Mouse (Mus musculus) forebrain, embryonic 15.5 days (tissue): ENCODE measurements around the gene Phykpl. TPM values are rescaled to one million over a fixed set of nuclear protein-coding genes. Genes with fewer than 3 reads are reported as not detected.

ENCODE experiments used
- ATAC-seq: fragments of 200-750 bp; cut with Nextera tagmentation; replicated peaks from 2 replicates; pipeline ENCODE4 v1.8.0; 2017; ENCODE audit warnings: mild to moderate bottlenecking, moderate TSS enrichment, moderate library complexity
- H3K27ac ChIP-seq: fragments of 300-500 bp; sonication (generic); replicated peaks from 2 replicates; pipeline ENCODE4 v1.5.1; 2015; ENCODE audit warnings: mild to moderate bottlenecking, inconsistent platforms
- H3K27me3 ChIP-seq: fragments of 300-500 bp; sonication (generic); 2 replicates; pipeline ENCODE4 v1.6.1; 2015; ENCODE audit warnings: inconsistent platforms
- H3K36me3 ChIP-seq: fragments of 300-500 bp; sonication (generic); 2 replicates; pipeline ENCODE4 v1.6.1; 2015; ENCODE audit warnings: mild to moderate bottlenecking, inconsistent platforms
- H3K4me1 ChIP-seq: fragments of 300-500 bp; sonication (generic); 2 replicates; pipeline ENCODE4 v1.6.1; 2015; ENCODE audit warnings: inconsistent platforms
- H3K4me2 ChIP-seq: fragments of 300-500 bp; sonication (generic); replicated peaks from 2 replicates; pipeline ENCODE4 v1.6.1; 2015; ENCODE audit warnings: mild to moderate bottlenecking, inconsistent platforms
- H3K4me3 ChIP-seq: fragments of 300-500 bp; sonication (generic); 2 replicates; pipeline ENCODE4 v1.5.1; 2015; ENCODE audit warnings: mild to moderate bottlenecking, inconsistent platforms
- H3K9ac ChIP-seq: fragments of 300-500 bp; sonication (generic); replicated peaks from 2 replicates; pipeline ENCODE4 v1.6.1; 2015; ENCODE audit warnings: mild to moderate bottlenecking, inconsistent platforms
- H3K9me3 ChIP-seq: fragments of 300-500 bp; sonication (generic); 2 replicates; pipeline ENCODE4 v1.6.1; 2016; ENCODE audit warnings: inconsistent platforms
- WGBS: fragments of 180-500 bp; shearing (Covaris S2); methylation state at CpG from one replicate; pipeline ENCODE4 v1.1.7; 2015; ENCODE audit warnings: mixed read lengths; 5-methylcytosine and 5-hydroxymethylcytosine counted together
- polyA plus RNA-seq: library from polyadenylated mRNA; unstranded; fragments of >200 nt; fragmentation: Nextera tagmentation; extraction: Ambion mirVana; gene quantifications from 2 replicates; pipeline ENCODE4 v1.2.1, GENCODE M21; 2015

The Phykpl gene
- polyA plus RNA-seq, 1 experiment from 2014 or later, result 12.6 TPM

- H3K27ac ChIP-seq, result no peak overlapping the region
- no peaks in the 10 kb centered on the region for H3K9me3 ChIP-seq
- H3K4me2 ChIP-seq, result no peak overlapping the region
- H3K4me3 ChIP-seq, result no peak overlapping the region
- H3K36me3 ChIP-seq, result no peaks in the 10 kb centered on the region
- no peak overlapping the region for H3K9ac ChIP-seq
- no peaks in the 10 kb centered on the region for H3K4me1 ChIP-seq
- 81% methylated on average over 1 of the region's 1 CpGs for WGBS
- H3K27me3 ChIP-seq, result no peaks in the 10 kb centered on the region
- ATAC-seq, result no peak
Measured at GRCm38 (mm10) chr11:51563276-51563675, 21.3 kb upstream of the Phykpl start.

- Histone ChIP-seq H3K4me2 (no peak overlapping the region), H3K27ac (no peak overlapping the region), H3K9me3 (no peaks in the 10 kb centered on the region), H3K9ac (no peak overlapping the region), H3K4me3 (no peak overlapping the region), H3K36me3 (no peaks in the 10 kb centered on the region), H3K27me3 (no peaks in the 10 kb centered on the region), H3K4me1 (no peaks in the 10 kb centered on the region)
- 31% methylated on average over 3 of the region's 3 CpGs for WGBS
- no peak for ATAC-seq
Measured at GRCm38 (mm10) chr11:51565062-51565461, 19.5 kb upstream of the Phykpl start.

- Histone ChIP-seq H3K4me1 (no peaks in the 10 kb centered on the region), H3K9me3 (no peaks in the 10 kb centered on the region), H3K27ac (no peak overlapping the region), H3K4me2 (no peak overlapping the region), H3K9ac (no peak overlapping the region), H3K36me3 (no peaks in the 10 kb centered on the region), H3K4me3 (no peak overlapping the region), H3K27me3 (no peaks in the 10 kb centered on the region)
- ATAC-seq, result no peak
- WGBS, result 90% methylated on average over 6 of the region's 6 CpGs
Measured at GRCm38 (mm10) chr11:51565951-51566350, 18.6 kb upstream of the Phykpl start.

- Histone ChIP-seq H3K9ac (no peak overlapping the region), H3K4me2 (no peak overlapping the region), H3K4me1 (no peaks in the 10 kb centered on the region), H3K9me3 (no peaks in the 10 kb centered on the region), H3K4me3 (no peak overlapping the region), H3K36me3 (no peaks in the 10 kb centered on the region), H3K27ac (no peak overlapping the region), H3K27me3 (no peaks in the 10 kb centered on the region)
- WGBS, result 87% methylated on average over 4 of the region's 4 CpGs
- no peak for ATAC-seq
Measured at GRCm38 (mm10) chr11:51568801-51569200, 15.8 kb upstream of the Phykpl start.

- H3K27me3 ChIP-seq, result no peaks in the 10 kb centered on the region
- H3K9me3 ChIP-seq, result no peaks in the 10 kb centered on the region
- H3K4me1 ChIP-seq, result peaks cover 9% of the 10 kb centered on the region; the same call in 1 of the 2 replicates
- ATAC-seq, result no peak
- H3K4me2 ChIP-seq, result no peak overlapping the region
- H3K36me3 ChIP-seq, result no peaks in the 10 kb centered on the region
- peak overlapping the region; percentile 3; the same call in 1 of the 2 replicates for H3K27ac ChIP-seq
- H3K9ac ChIP-seq, result no peak overlapping the region
- WGBS, result 59% methylated on average over 4 of the region's 4 CpGs
- no peak overlapping the region for H3K4me3 ChIP-seq
Measured at GRCm38 (mm10) chr11:51576454-51576853, 8.1 kb upstream of the Phykpl start.

GRCm38 (mm10) chr11:51577587-51577986 is 7.0 kb upstream of the Phykpl start:
- no peak overlapping the region for H3K4me2 ChIP-seq
- WGBS, result 86% methylated on average over 7 of the region's 7 CpGs
- H3K9me3 ChIP-seq, result no peaks in the 10 kb centered on the region
- H3K9ac ChIP-seq, result no peak overlapping the region
- peaks cover 9% of the 10 kb centered on the region; the same call in 1 of the 2 replicates for H3K4me1 ChIP-seq
- no peak overlapping the region for H3K4me3 ChIP-seq
- H3K36me3 ChIP-seq, result no peaks in the 10 kb centered on the region
- H3K27me3 ChIP-seq, result no peaks in the 10 kb centered on the region
- no peak overlapping the region for H3K27ac ChIP-seq
- no peak for ATAC-seq

GRCm38 (mm10) chr11:51579024-51579423 is 5.5 kb upstream of the Phykpl start:
- H3K4me1 ChIP-seq, result peaks cover 17% of the 10 kb centered on the region
- H3K4me2 ChIP-seq, result no peak overlapping the region
- 55% methylated on average over 4 of the region's 4 CpGs for WGBS
- no peak for ATAC-seq
- H3K27me3 ChIP-seq, result no peaks in the 10 kb centered on the region
- H3K36me3 ChIP-seq, result no peaks in the 10 kb centered on the region
- H3K9me3 ChIP-seq, result no peaks in the 10 kb centered on the region
- H3K27ac ChIP-seq, result no peak overlapping the region
- H3K4me3 ChIP-seq, result no peak overlapping the region
- no peak overlapping the region for H3K9ac ChIP-seq

GRCm38 (mm10) chr11:51582713-51583112 is 1.8 kb upstream of the Phykpl start:
- Histone ChIP-seq H3K4me3 (no peak overlapping the region), H3K27me3 (no peaks in the 10 kb centered on the region), H3K4me1 (peaks cover 23% of the 10 kb centered on the region), H3K9ac (no peak overlapping the region), H3K27ac (no peak overlapping the region), H3K9me3 (no peaks in the 10 kb centered on the region), H3K4me2 (no peak overlapping the region), H3K36me3 (peaks cover 15% of the 10 kb centered on the region)
- WGBS, result 24% methylated on average over 8 of the region's 8 CpGs
- ATAC-seq, result no peak

- peaks cover 28% of the 10 kb centered on the region for H3K36me3 ChIP-seq
- ATAC-seq, result peak; percentile 20; the same call in 1 of the 2 replicates
Measured at GRCm38 (mm10) chr11:51584057-51584430, 513 bp upstream of the Phykpl start.

GRCm38 (mm10) chr11:51585608-51586252 is 1.2 kb downstream of the Phykpl start:
- H3K9me3 ChIP-seq, result no peaks in the 10 kb centered on the region
- 68% methylated on average over 8 of the region's 8 CpGs for WGBS
- H3K4me1 ChIP-seq, result peaks cover 23% of the 10 kb centered on the region
- ATAC-seq, result peak; percentile 17
- peak overlapping the region; percentile 68 for H3K4me3 ChIP-seq
- H3K27me3 ChIP-seq, result no peaks in the 10 kb centered on the region
- peaks cover 43% of the 10 kb centered on the region for H3K36me3 ChIP-seq
- H3K4me2 ChIP-seq, result peak overlapping the region; percentile 91
- H3K27ac ChIP-seq, result peak overlapping the region; percentile 96
- peak overlapping the region; percentile 70 for H3K9ac ChIP-seq

More at GRCm38 (mm10) chr11:51584057-51584430, 513 bp upstream of the Phykpl start:
- H3K4me1 ChIP-seq, result peaks cover 23% of the 10 kb centered on the region
- H3K9ac ChIP-seq, result peak overlapping the region; percentile 70
- peak overlapping the region; percentile 91 for H3K4me2 ChIP-seq
- H3K9me3 ChIP-seq, result no peaks in the 10 kb centered on the region
- H3K27me3 ChIP-seq, result no peaks in the 10 kb centered on the region
- 4% methylated on average over 9 of the region's 9 CpGs for WGBS
- peak overlapping the region; percentile 68 for H3K4me3 ChIP-seq
- H3K27ac ChIP-seq, result peak overlapping the region; percentile 96

GRCm38 (mm10) chr11:51586411-51586810 is 1.9 kb downstream of the Phykpl start:
- Histone ChIP-seq H3K9me3 (no peaks in the 10 kb centered on the region), H3K27ac (peak overlapping the region; percentile 35; the same call in 1 of the 2 replicates), H3K4me2 (no peak overlapping the region), H3K9ac (no peak overlapping the region), H3K4me3 (no peak overlapping the region), H3K27me3 (no peaks in the 10 kb centered on the region), H3K4me1 (peaks cover 23% of the 10 kb centered on the region), H3K36me3 (peaks cover 49% of the 10 kb centered on the region)
- no peak for ATAC-seq
- WGBS, result 82% methylated on average over 13 of the region's 13 CpGs

- Histone ChIP-seq H3K27me3 (no peaks in the 10 kb centered on the region), H3K27ac (peak overlapping the region; percentile 35; the same call in 1 of the 2 replicates), H3K4me1 (peaks cover 23% of the 10 kb centered on the region), H3K36me3 (peaks cover 54% of the 10 kb centered on the region), H3K4me2 (no peak overlapping the region), H3K9me3 (no peaks in the 10 kb centered on the region), H3K9ac (no peak overlapping the region), H3K4me3 (no peak overlapping the region)
- no peak for ATAC-seq
- 93% methylated on average over 1 of the region's 1 CpGs for WGBS
Measured at GRCm38 (mm10) chr11:51587059-51587458, 2.5 kb downstream of the Phykpl start.

- H3K4me3 ChIP-seq, result no peak overlapping the region
- no peak overlapping the region for H3K9ac ChIP-seq
- H3K4me2 ChIP-seq, result no peak overlapping the region
- no peaks in the 10 kb centered on the region for H3K27me3 ChIP-seq
- 96% methylated on average over 3 of the region's 3 CpGs for WGBS
- no peak for ATAC-seq
- peaks cover 70% of the 10 kb centered on the region for H3K36me3 ChIP-seq
- no peak overlapping the region for H3K27ac ChIP-seq
- no peaks in the 10 kb centered on the region for H3K9me3 ChIP-seq
- peaks cover 17% of the 10 kb centered on the region for H3K4me1 ChIP-seq
Measured at GRCm38 (mm10) chr11:51588833-51589232, 4.3 kb downstream of the Phykpl start.
